Mouse (Mus musculus) splenic B cell, adult 2 months (primary cell): ENCODE data around the gene Cdon.
"Not testable (repeated sequence)": the region's sequence is repeated elsewhere in the genome, so short reads cannot be mapped to it uniquely, and the experiment has no call there.

Source experiments
- DNase-seq: peaks from one replicate; pipeline ENCODE4 v3.0.0-alpha.2; 2011; ENCODE audit warnings: low read depth, low spot score
- H3K27me3 ChIP-seq: 2 replicates; pipeline ENCODE4 v1.6.1; 2012; ENCODE audit warnings: mild to moderate bottlenecking, low read length, moderate library complexity, mixed read lengths; ENCODE audit not compliant: control insufficient read depth, poor library complexity, insufficient read depth, severe bottlenecking
- H3K36me3 ChIP-seq: 2 replicates; pipeline ENCODE4 v1.6.1; 2012; ENCODE audit warnings: mild to moderate bottlenecking, low read length, moderate library complexity, mixed read lengths; ENCODE audit not compliant: control insufficient read depth, poor library complexity, insufficient read depth, severe bottlenecking

Gene Cdon

GRCm38 (mm10) chr9:35422405-35422941, 1.5 kb downstream of the Cdon start:
- DNase-seq = peak; percentile 2
- H3K27me3 ChIP-seq = no peaks in the 10 kb centered on the region
- no peaks in the 10 kb centered on the region for H3K36me3 ChIP-seq

- DNase-seq = peak; percentile 22
- no peaks in the 10 kb centered on the region for H3K36me3 ChIP-seq
- no peaks in the 10 kb centered on the region for H3K27me3 ChIP-seq
Observed at GRCm38 (mm10) chr9:35423265-35423664, 2.3 kb downstream of the Cdon start.

GRCm38 (mm10) chr9:35424671-35425070, 3.7 kb downstream of the Cdon start:
- no peak for DNase-seq
- Histone ChIP-seq H3K36me3 (no peaks in the 10 kb centered on the region), H3K27me3 (no peaks in the 10 kb centered on the region)

- DNase-seq = no peak
- H3K36me3 ChIP-seq = no peaks in the 10 kb centered on the region
- H3K27me3 ChIP-seq = no peaks in the 10 kb centered on the region; the same call in 1 of the 2 replicates
Observed at GRCm38 (mm10) chr9:35430476-35430875, 9.5 kb downstream of the Cdon start.

- DNase-seq = no peak
- Histone ChIP-seq H3K27me3 (no peaks in the 10 kb centered on the region; the same call in 1 of the 2 replicates), H3K36me3 (no peaks in the 10 kb centered on the region)
Observed at GRCm38 (mm10) chr9:35431396-35431795, 10.5 kb downstream of the Cdon start.

GRCm38 (mm10) chr9:35432717-35433297, 11.9 kb downstream of the Cdon start:
- DNase-seq, H3K27me3 ChIP-seq, H3K36me3 ChIP-seq: not testable (repeated sequence)

GRCm38 (mm10) chr9:35434340-35434739, 13.4 kb downstream of the Cdon start:
- Histone ChIP-seq H3K27me3 (no peaks in the 10 kb centered on the region; the same call in 1 of the 2 replicates), H3K36me3 (no peaks in the 10 kb centered on the region)
- DNase-seq = no peak

GRCm38 (mm10) chr9:35435565-35435964, 14.6 kb downstream of the Cdon start:
- no peaks in the 10 kb centered on the region for H3K36me3 ChIP-seq
- no peak for DNase-seq
- no peaks in the 10 kb centered on the region; the same call in 1 of the 2 replicates for H3K27me3 ChIP-seq

- Histone ChIP-seq H3K36me3 (no peaks in the 10 kb centered on the region), H3K27me3 (no peaks in the 10 kb centered on the region; the same call in 1 of the 2 replicates)
- DNase-seq = no peak
Observed at GRCm38 (mm10) chr9:35438286-35439061, 17.5 kb downstream of the Cdon start.

- no peaks in the 10 kb centered on the region; the same call in 1 of the 2 replicates for H3K27me3 ChIP-seq
- DNase-seq = no peak
Observed at GRCm38 (mm10) chr9:35439062-35439442, 18.1 kb downstream of the Cdon start.

GRCm38 (mm10) chr9:35439754-35440153, 18.8 kb downstream of the Cdon start:
- Histone ChIP-seq H3K36me3 (no peaks in the 10 kb centered on the region), H3K27me3 (no peaks in the 10 kb centered on the region; the same call in 1 of the 2 replicates)
- no peak for DNase-seq

More at GRCm38 (mm10) chr9:35439062-35439442, 18.1 kb downstream of the Cdon start:
- no peaks in the 10 kb centered on the region for H3K36me3 ChIP-seq

GRCm38 (mm10) chr9:35442476-35442875, 21.5 kb downstream of the Cdon start:
- Histone ChIP-seq H3K27me3 (no peaks in the 10 kb centered on the region), H3K36me3 (no peaks in the 10 kb centered on the region)
- DNase-seq = no peak

GRCm38 (mm10) chr9:35443618-35444511, 22.9 kb downstream of the Cdon start:
- Histone ChIP-seq H3K27me3 (no peaks in the 10 kb centered on the region), H3K36me3 (no peaks in the 10 kb centered on the region)
- no peak for DNase-seq

- DNase-seq = no peak
- no peaks in the 10 kb centered on the region for H3K36me3 ChIP-seq
- no peaks in the 10 kb centered on the region for H3K27me3 ChIP-seq
Observed at GRCm38 (mm10) chr9:35444512-35444886, 23.6 kb downstream of the Cdon start.
